Mouse (Mus musculus): Measurements from ENCODE around the gene Psg21. TPM values are rescaled to one million over a fixed set of nuclear protein-coding genes. Genes with fewer than 3 reads are reported as not detected.
"Not testable (repeated sequence)": the region's sequence is repeated elsewhere in the genome, so short reads cannot be mapped to it uniquely, and the experiment has no call there.

The Psg21 gene
- polyA plus RNA-seq (2015; fragmentation: Nextera tagmentation; extraction: Ambion mirVana) = not detected in 2 replicates

DNA sequence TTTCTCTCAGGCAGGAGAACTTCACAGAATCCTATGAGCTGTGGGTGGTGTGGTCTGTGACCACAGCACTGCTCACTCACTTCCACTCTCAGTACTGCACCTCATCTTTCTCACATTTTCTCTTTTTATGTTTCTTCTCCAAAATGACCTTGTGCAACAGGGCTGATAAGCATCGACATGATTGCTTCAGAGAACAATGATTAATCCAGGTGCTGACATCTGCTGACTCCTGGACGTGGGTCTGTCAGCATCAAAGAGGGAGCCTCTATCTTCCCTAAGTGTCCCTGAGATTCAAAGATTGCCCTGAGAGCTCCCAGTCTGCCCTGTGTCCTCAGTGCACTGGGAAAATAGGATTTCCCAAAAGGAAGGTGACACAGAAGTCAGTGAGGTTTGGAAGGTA is at the start of gene Psg21:
Psg21 (minus strand) TSS at position 101 of the 400 bp plus-strand sequence.
- H3K36me3 ChIP-seq; H3K4me2 ChIP-seq; H3K4me1 ChIP-seq (replicated peaks); H3K27ac ChIP-seq; H3K27me3 ChIP-seq; ATAC-seq (replicated peaks; ENCODE audit: insufficient number of reproducible peaks, insufficient read depth, low FRiP score, low read depth); H3K4me3 ChIP-seq; H3K9me3 ChIP-seq (replicated peaks); H3K9ac ChIP-seq: not testable (repeated sequence)
- 62% methylated on average over 2 of the region's 2 CpGs for WGBS

DNA sequence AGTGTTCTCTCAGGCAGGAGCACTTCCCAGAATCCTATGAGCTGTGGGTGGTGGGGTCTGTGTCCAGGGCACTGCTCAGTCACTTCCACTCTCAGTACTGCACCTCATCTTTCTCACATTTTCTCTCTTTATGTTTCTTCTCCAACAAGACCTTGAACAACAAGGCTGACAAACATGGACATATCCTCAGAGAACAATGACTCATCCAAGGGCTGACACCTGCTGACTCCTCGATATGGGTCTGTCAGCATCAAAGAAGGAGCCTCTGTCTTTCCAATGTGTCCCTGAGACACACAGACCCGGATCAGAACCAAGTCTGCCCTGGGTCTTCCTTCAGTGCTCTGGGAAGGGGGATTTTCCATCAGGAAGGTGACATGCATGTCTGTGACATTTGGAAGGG is 29.6 kb upstream of the Psg21 start, which contains the start of gene Psg20:
Psg20 (minus strand) TSS at position 101 of the 400 bp plus-strand sequence.
- H3K4me3 ChIP-seq = no peak within 1 kb of the TSS
- no peak for ATAC-seq (replicated peaks; ENCODE audit: insufficient number of reproducible peaks, insufficient read depth, low FRiP score, low read depth)
- no peak within 1 kb of the TSS for H3K27ac ChIP-seq
- 56% methylated on average over 2 of the region's 2 CpGs for WGBS
- no peak within 1 kb of the TSS for H3K9ac ChIP-seq
- H3K36me3 ChIP-seq = no peaks in the 10 kb centered on the region
- H3K27me3 ChIP-seq = no peaks in the 10 kb centered on the region
- no peak within 1 kb of the TSS for H3K4me2 ChIP-seq
- no peaks in the 10 kb centered on the region for H3K4me1 ChIP-seq (replicated peaks)
- no peaks in the 10 kb centered on the region for H3K9me3 ChIP-seq (replicated peaks)

DNA sequence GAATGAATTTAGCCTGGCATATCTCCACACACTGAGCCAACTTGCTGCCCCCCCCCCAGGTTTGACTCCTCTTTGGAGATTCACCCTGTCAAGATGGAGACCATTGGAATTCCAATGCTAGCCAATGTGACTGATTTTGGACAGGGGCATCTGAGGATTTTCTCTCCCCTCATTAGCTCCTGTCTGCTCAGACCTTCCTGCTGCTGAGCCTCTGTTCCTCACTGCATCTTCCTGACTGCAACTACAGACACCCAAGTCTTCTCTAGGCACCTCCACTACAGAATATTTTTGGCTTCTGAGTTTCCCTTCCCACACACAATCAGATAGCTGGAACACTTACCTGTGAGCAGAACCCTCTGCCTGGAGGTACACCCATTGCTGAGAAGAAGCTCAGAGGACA is 29.1 kb upstream of the Psg21 start:
- H3K4me3 ChIP-seq = no peak overlapping the region
- no peak overlapping the region for H3K9ac ChIP-seq
- H3K9me3 ChIP-seq (replicated peaks) = no peaks in the 10 kb centered on the region
- H3K27ac ChIP-seq = no peak overlapping the region
- no peaks in the 10 kb centered on the region for H3K27me3 ChIP-seq
- H3K36me3 ChIP-seq = no peaks in the 10 kb centered on the region
- no peak overlapping the region for H3K4me2 ChIP-seq
- ATAC-seq (replicated peaks; ENCODE audit: insufficient number of reproducible peaks, insufficient read depth, low FRiP score, low read depth) = no peak
- H3K4me1 ChIP-seq (replicated peaks) = no peaks in the 10 kb centered on the region

DNA sequence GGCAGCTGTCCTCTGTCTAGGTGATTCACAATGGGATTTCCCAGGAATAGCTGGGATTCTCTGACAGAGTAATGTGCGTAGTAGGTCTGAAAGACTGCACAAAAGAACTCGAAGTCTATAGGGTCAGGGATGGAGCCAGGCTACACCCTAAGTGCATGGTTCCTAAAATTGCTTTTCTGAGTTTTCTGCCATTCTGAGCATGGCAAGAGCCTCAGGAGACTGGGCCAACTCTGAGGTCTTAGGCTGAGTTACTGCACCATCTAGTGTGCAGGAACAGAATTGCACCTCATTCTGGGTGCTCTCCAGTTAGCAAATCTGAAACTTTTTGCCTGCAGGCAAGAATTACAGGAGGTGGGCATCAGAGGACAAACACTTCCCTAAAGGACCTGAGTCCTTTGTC is 23.2 kb upstream of the Psg21 start:
- no peaks in the 10 kb centered on the region for H3K9me3 ChIP-seq (replicated peaks)
- no peak overlapping the region for H3K4me2 ChIP-seq
- H3K36me3 ChIP-seq = no peaks in the 10 kb centered on the region
- H3K27ac ChIP-seq = no peak overlapping the region
- 35% methylated on average over 2 of the region's 2 CpGs for WGBS
- no peaks in the 10 kb centered on the region for H3K27me3 ChIP-seq
- H3K4me3 ChIP-seq = no peak overlapping the region
- no peak for ATAC-seq (replicated peaks; ENCODE audit: insufficient number of reproducible peaks, insufficient read depth, low FRiP score, low read depth)
- H3K4me1 ChIP-seq (replicated peaks) = no peaks in the 10 kb centered on the region
- no peak overlapping the region for H3K9ac ChIP-seq

DNA sequence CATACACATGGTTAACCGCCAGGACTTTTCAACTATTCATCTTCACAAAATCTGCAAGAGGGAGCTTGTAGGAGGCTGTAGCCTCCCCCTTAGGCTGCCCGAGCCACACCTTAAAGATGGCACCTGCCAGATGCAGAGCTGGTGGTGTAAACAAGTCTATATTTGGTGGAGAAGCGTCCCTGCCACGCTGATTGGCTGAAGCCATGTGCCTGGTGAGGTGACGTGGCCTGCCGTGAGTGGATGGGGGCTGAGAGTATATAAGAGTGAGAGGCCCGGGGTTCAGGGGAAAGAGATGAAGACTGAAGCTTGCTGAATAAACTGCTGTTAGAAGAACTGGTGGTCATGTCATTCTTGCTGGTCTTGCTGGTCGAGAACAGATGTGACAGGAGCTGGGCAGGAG is 29.6 kb downstream of the Psg21 start:
- 65% methylated on average over 8 of the region's 8 CpGs for WGBS
- not testable (repeated sequence) for H3K36me3 ChIP-seq

DNA sequence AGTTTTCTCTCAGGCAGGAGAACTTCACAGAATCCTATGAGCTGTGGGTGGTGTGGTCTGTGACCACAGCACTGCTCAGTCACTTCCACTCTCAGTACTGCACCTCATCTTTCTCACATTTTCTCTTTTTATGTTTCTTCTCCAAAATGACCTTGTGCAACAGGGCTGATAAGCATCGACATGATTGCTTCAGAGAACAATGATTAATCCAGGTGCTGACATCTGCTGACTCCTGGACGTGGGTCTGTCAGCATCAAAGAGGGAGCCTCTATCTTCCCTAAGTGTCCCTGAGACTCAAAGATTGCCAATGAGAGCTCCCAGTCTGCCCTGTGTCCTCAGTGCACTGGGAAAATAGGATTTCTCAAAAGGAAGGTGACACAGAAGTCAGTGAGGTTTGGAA is 40.1 kb downstream of the Psg21 start, which contains the start of gene Psg23:
Psg23 (minus strand) TSS at position 101 of the 400 bp plus-strand sequence.
- H3K9ac ChIP-seq; H3K27ac ChIP-seq; H3K4me3 ChIP-seq; H3K4me2 ChIP-seq; H3K4me1 ChIP-seq (replicated peaks); H3K27me3 ChIP-seq; ATAC-seq (replicated peaks; ENCODE audit: insufficient number of reproducible peaks, insufficient read depth, low FRiP score, low read depth); H3K9me3 ChIP-seq (replicated peaks); H3K36me3 ChIP-seq: not testable (repeated sequence)
- 52% methylated on average over 2 of the region's 2 CpGs for WGBS

More for the DNA sequence above, 29.6 kb downstream of the Psg21 start:
- not testable (repeated sequence) for H3K27me3 ChIP-seq; H3K4me1 ChIP-seq (replicated peaks); H3K4me3 ChIP-seq; ATAC-seq (replicated peaks; ENCODE audit: insufficient number of reproducible peaks, insufficient read depth, low FRiP score, low read depth); H3K27ac ChIP-seq; H3K9ac ChIP-seq; H3K9me3 ChIP-seq (replicated peaks); H3K4me2 ChIP-seq

Other genes with a start within 250 kb of the Psg21 start
- not detected in 2 replicates for gene Psg28, start 224.7 kb downstream of the Psg21 start, polyA plus RNA-seq (2015; fragmentation: Nextera tagmentation; extraction: Ambion mirVana)
- not detected in 2 replicates for gene Psg26, start 172.5 kb downstream of the Psg21 start, polyA plus RNA-seq (2015; fragmentation: Nextera tagmentation; extraction: Ambion mirVana)
- 0.06 TPM in 1 of 2 replicates, not detected in the other for gene Psg25, start 124.5 kb downstream of the Psg21 start, polyA plus RNA-seq (2015; fragmentation: Nextera tagmentation; extraction: Ambion mirVana)
- not detected in 2 replicates for gene Psg27, start 89.4 kb downstream of the Psg21 start, polyA plus RNA-seq (2015; fragmentation: Nextera tagmentation; extraction: Ambion mirVana)
- gene Psg23, start 40.2 kb downstream of the Psg21 start, polyA plus RNA-seq (2015; fragmentation: Nextera tagmentation; extraction: Ambion mirVana) = not detected in 2 replicates
- not detected in 2 replicates for gene Psg20, start 29.5 kb upstream of the Psg21 start, polyA plus RNA-seq (2015; fragmentation: Nextera tagmentation; extraction: Ambion mirVana)
- gene Psg22, start 61.4 kb upstream of the Psg21 start, polyA plus RNA-seq (2015; fragmentation: Nextera tagmentation; extraction: Ambion mirVana) = 0.06 TPM in 1 of 2 replicates, not detected in the other
- not detected in 2 replicates for gene Psg19, start 141.8 kb upstream of the Psg21 start, polyA plus RNA-seq (2015; fragmentation: Nextera tagmentation; extraction: Ambion mirVana)
- gene Psg17, start 164.9 kb upstream of the Psg21 start, polyA plus RNA-seq (2015; fragmentation: Nextera tagmentation; extraction: Ambion mirVana) = not detected in 2 replicates
- 0.54 and 0.56 TPM in 2 replicates for gene Mill2, start 183.2 kb upstream of the Psg21 start, polyA plus RNA-seq (2015; fragmentation: Nextera tagmentation; extraction: Ambion mirVana)
- 1.6 and 3.0 TPM in 2 replicates for gene Pglyrp1, start 214.6 kb upstream of the Psg21 start, polyA plus RNA-seq (2015; fragmentation: Nextera tagmentation; extraction: Ambion mirVana)

Measured in heart, embryonic 15.5 days (tissue).